Mouse (Mus musculus) regulatory T cell (primary cell): ENCODE measurements around the gene Plcxd1.
"Not testable (repeated sequence)": the region's sequence is repeated elsewhere in the genome, so short reads cannot be mapped to it uniquely, and the experiment has no call there.

Source experiments
- in situ Hi-C: fragments of 300-600 bp; cut with MboI, MseI; formaldehyde crosslinking; loops from one replicate; pipeline ENCODE4 v1.15.1; 2025; ENCODE audit warnings: high pct_unique_total_duplicates

The Plcxd1 gene

GRCm38 (mm10) chr5:110106901-110107564 lies 7.3 kb downstream of the Plcxd1 start:
- in situ Hi-C loops = loop anchor here (5.0 to 10.0 kb wide), 4 partner anchors 52 to 242 kb away; partner anchors contain the start of genes Gm15446 and Golga3

- in situ Hi-C loops = loop anchor here (5.0 to 10.0 kb wide), 4 partner anchors 53 to 243 kb away; partner anchors contain the start of genes Gm15446 and Golga3
Measured at GRCm38 (mm10) chr5:110107581-110108304, 8.0 kb downstream of the Plcxd1 start, which contains the start of gene Gtpbp6. TSS of gene Gtpbp6 (minus strand) at chr5:110108197.

- in situ Hi-C loops = loop anchor here (5.0 to 10.0 kb wide), 4 partner anchors 53 to 243 kb away; partner anchors contain the start of genes Gm15446 and Golga3
Measured at GRCm38 (mm10) chr5:110108305-110108628, 8.5 kb downstream of the Plcxd1 start.

GRCm38 (mm10) chr5:110109991-110110441 lies 10.2 kb downstream of the Plcxd1 start, which contains the start of gene Zfp605:
TSS of gene Zfp605 (plus strand) at chr5:110110092.
- in situ Hi-C loops = loop anchor here (5.0 to 10.0 kb wide), 4 partner anchors 55 to 245 kb away; partner anchors contain the start of genes Gm15446 and Golga3

GRCm38 (mm10) chr5:110122380-110122779 lies 22.6 kb downstream of the Plcxd1 start:
- in situ Hi-C loops = not testable (repeated sequence)

- in situ Hi-C loops = no loop called here
Measured at GRCm38 (mm10) chr5:110135293-110136086, 35.7 kb downstream of the Plcxd1 start, which contains the start of gene Chfr. TSS of gene Chfr (plus strand) at chr5:110135842.

- in situ Hi-C loops = no loop called here
Measured at GRCm38 (mm10) chr5:110136087-110136464, 36.3 kb downstream of the Plcxd1 start.

- in situ Hi-C loops = no loop called here
Measured at GRCm38 (mm10) chr5:110137816-110138215, 38.0 kb downstream of the Plcxd1 start.

GRCm38 (mm10) chr5:110139325-110139724 lies 39.6 kb downstream of the Plcxd1 start:
- in situ Hi-C loops = no loop called here

GRCm38 (mm10) chr5:110140424-110140823 lies 40.7 kb downstream of the Plcxd1 start:
- in situ Hi-C loops = no loop called here

GRCm38 (mm10) chr5:110142309-110142708 lies 42.5 kb downstream of the Plcxd1 start:
- in situ Hi-C loops = no loop called here

GRCm38 (mm10) chr5:110143007-110143406 lies 43.2 kb downstream of the Plcxd1 start:
- in situ Hi-C loops = no loop called here
